Mouse (Mus musculus) CD4-positive, CD25-positive, alpha-beta regulatory T cell, adult 9 weeks (primary cell): ENCODE results near the gene Peg12. TPM values are rescaled to one million over a fixed set of nuclear protein-coding genes. Genes with fewer than 3 reads are reported as not detected.

Experiments used
- polyA plus RNA-seq: library from polyadenylated mRNA; unstranded; fragments of 100-300 nt; shearing (Covaris generic); gene quantifications from one replicate; pipeline ENCODE4 v1.2.1, GENCODE M21; 2017

The Peg12 gene
- polyA plus RNA-seq: not detected

GRCm38 (mm10) chr7:62463878-62464755 lies at the start of gene Peg12:
TSS of gene Peg12 (minus strand) at chr7:62464510.

DNA sequence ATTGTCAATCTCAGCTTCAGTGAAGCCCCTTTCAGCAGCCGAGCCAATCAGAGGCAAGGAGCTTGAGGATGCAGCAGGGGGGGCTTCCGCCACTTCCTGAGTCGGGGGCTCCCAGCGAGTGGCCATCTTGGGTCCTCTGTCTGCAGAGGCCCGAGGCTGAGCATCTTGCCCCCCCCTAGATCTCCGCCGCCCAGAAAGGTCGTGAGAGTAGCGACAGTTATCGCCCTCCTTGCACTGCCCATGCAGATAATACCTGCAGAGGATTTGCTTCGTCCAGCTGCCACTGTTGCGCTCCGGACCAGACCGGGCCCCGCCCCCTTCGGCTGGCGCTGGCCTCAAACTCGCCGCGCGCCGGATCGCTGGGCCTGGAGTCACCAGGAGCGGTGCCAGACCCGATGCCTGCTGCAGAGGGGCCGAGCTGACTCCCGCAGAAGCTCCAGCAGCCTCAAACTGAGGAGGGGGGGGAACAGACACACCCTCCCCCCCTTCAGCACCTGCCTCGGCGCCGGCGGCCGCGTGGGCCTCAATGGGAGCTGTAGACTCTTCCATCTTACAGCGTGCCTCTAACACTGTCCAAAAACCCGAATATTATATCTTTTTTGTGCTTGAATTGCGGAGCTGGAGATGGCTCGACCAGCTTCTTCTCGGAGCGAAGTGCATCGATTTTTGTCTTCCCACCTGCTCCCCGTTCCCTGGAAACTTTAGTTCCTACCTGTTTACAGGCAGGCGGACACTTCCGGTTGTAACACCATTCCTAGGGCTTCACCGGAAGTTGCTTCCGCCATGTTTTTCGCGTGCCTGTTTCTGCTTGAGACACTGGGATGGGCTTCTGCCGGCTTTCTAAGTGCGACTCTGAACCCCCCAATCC lies 44.6 kb downstream of the Peg12 start, which contains the start of gene Mkrn3:
TSS of gene Mkrn3 (minus strand) at position 647 of the 868 bp plus-strand sequence.

Other genes starting within 250 kb of the Peg12 start
- 0.07 TPM for gene Ndn, start 117.9 kb downstream of the Peg12 start, polyA plus RNA-seq
- not detected for gene Magel2, start 87.5 kb downstream of the Peg12 start, polyA plus RNA-seq
- gene Mkrn3, start 44.4 kb downstream of the Peg12 start, polyA plus RNA-seq: not detected